Mouse (Mus musculus): ENCODE measurements at regions not wholly inside any gene's neighbourhood (a gene's known extent, or its start where the extent isn't known, plus 50 kb on each side); places are given as distances from the start of the nearest gene placed in this dataset.
"Not testable (repeated sequence)": the region's sequence is repeated elsewhere in the genome, so short reads cannot be mapped to it uniquely, and the experiment has no call there.

DNA sequence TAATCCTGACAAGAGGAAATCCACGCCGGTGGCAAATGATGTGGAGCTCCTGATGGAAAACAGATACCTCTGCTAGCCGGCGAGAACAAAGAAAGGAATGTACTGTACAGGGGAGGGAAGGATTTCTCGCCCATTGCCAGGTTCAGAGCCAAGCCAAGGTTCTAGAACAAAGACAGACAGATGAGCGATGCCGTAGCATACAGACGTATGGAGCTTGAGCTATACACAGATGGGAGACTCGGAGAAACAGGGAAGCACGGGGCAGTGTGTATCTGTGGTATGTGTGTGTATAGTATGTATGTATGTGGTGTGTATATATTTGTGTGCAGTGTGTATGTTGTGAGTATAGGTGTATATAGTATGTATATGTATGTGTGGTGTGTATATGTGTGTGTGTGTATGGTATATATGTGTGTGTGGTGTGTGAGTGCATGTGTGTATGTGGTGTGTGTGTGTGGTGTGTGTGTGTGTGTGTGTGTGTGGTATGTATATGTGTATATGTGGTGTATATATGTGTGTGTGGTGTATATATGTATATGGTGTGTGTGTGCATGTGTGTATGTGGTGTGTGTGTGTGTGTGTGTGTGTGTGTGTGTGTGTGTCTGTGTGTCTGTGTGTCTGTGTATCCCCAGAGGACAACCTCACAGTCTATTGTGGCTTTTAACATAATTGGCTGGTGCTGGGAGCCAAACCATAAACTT is 140.6 kb downstream of the Cand1 start:
- in situ Hi-C loops (cut with MboI, MseI): no loop called here

DNA sequence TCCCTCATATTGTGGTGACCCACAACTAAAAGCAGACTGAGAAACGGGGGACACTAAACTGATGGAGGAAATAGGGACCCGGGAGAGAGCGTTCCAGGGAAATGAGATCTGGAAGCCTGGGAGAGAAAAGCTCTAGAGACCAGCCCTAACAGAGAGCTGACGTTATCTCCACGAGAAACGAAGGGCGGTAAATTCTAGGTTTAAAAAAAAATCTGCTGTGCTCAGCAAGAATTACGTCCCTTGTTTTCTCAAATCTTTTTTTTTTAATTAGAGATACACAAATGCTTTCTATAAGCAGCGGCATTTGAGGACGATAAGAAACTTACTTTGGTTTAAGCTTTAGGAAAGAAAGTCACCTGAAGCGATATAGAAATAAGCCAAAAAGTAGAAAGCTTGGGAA is 145.7 kb downstream of the Cand1 start:
- in situ Hi-C loops (cut with MboI, MseI): no loop called here

DNA sequence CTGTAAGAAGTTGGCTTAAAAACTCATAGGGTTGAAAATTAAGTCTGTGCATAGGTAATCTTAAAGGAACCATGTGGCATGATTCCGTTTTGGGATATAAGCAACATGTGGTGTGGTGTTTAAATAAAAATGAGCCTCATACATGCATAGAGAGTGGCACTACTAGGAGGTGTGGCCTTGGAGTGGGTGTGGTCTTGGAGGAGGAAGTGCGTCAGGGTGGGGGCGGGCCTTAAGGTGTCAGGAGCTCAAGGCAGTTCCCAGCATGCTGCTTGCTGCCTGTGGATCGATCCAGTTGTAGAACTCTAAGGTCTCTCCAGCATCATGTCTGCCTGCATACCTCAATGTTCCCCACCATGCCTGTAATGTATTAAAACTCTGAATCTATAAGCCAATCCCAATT is 152.0 kb downstream of the Cand1 start:
- in situ Hi-C loops (cut with MboI, MseI): no loop called here

DNA sequence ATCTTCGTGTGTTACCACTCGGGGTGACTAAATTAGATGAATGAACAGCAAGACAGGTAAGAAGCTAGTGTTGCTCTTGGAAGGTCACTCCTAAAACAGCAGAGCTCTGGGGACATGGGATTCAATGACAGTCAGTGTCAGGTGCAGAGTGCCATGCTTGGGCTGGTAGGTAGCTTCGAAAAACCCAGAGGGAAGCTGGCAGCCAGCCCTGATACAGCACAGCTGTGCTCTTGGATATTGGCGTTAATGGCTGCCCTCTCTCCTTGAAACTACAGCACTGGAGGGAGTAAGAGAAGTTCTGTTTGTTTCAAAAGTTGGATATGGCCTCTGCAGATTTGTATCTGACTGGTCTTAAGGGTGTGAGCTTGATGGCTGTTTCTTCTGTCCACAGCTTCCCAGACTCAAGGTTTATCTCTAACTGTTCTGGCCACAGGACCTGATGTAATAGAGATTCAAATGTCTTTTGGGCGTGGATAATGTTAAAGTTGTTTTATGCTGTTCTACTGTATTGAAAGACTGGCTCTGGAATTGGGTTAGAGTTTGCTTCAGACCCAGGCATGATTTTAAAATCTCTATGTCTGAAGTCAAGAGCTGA is 152.7 kb downstream of the Cand1 start:
- in situ Hi-C loops (cut with MboI, MseI): no loop called here

DNA sequence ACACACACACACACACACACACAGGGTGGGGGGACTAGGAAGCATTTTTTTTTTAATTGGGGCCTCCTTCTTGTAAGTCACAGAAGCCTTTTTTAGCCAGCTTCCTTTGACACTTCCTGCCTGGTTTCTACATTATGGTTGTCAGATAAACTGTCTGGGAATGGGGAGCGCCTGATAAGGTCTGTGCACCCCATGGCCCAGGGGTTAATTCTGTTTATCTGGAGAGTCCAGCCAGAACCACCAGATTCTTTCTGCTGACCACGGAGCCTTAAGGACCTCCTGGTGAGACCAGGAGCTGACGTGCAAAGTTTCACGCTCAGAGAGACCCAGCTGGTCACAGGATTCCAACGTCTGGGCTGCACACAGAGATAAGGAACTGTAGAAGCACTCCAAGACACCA is 153.4 kb downstream of the Cand1 start:
- in situ Hi-C loops (cut with MboI, MseI): no loop called here

DNA sequence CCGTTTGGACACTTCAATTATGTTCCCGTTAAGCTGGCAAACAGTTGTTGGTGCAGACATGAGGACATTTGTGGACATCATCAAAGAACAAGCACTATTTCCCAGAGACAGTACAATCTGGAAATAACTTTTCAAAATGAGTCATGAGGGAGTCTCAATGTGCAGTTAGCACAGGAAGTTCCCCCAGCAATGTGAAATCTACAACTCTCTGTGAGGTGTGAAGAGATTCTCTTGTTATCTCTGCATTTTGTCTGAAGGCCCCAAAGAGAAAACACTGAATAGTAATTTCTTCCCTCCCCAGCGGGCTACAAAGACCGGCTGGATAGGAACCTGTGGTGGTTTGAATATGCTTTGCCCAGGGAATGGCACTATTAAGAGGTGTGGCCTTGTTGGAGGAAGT is 156.4 kb downstream of the Cand1 start:
- in situ Hi-C loops (cut with MboI, MseI): no loop called here

DNA sequence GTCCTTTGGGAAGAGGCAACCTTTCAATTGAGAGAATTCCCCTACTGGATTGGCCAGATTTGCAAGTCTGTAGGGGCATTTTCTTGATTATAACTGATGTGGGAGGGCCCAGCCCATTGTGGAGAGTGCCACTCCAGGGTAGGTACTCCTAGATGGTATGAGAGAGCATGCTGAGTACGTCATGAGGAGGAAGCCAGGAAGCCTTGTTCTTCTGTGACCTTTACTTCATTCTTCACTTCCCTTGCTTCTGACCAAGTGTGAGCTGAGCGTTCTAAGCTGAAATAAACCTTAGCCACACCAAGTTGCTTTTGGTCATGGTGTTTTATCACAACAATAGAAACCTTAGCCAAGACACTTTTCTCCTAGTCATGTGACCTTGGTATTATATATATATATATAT is 157.0 kb downstream of the Cand1 start:
- in situ Hi-C loops (cut with MboI, MseI): no loop called here

DNA sequence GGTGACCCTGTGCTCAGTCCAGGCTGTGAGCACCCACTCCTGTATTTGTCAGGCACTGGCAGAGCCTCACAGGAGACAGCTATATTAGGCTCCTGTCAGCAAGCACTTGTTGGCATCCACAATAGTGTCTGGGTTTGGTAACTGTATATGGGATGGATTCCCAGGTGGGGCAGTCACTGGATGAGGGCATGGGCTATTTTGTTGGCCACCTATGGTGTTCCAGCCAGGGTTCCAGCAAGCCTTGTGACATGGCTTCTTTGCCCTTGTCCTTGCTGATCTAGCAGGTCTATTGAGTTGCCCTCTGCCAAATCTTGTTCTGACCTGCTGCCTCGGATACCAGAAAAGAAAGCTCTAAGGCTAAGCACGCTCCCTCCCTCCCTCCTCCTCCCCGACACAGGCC is 158.1 kb downstream of the Cand1 start:
- in situ Hi-C loops (cut with MboI, MseI): not testable (repeated sequence)

DNA sequence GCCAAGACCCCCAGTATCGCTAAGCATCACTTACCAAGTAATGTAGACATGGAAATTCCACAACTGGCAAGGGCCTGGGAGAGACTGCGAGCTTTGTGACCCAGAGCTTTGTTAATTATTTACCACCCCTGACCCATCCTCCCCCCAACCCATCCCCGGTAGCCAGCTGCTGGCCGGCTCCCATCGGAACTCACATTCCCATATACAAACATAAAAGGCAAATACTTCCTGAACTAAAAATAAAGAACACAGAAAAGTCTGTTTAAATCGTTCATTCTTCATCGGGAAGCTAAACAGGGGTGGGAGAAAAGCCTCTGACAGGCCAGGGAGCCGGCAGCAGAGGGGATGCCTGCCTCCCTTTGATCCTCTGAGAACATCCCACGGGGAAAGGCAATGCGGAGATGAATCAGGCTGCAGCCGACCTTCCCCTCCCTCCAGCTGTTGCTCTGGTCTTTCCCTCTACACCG is 163.7 kb downstream of the Cand1 start:
- in situ Hi-C loops (cut with MboI, MseI): no loop called here

DNA sequence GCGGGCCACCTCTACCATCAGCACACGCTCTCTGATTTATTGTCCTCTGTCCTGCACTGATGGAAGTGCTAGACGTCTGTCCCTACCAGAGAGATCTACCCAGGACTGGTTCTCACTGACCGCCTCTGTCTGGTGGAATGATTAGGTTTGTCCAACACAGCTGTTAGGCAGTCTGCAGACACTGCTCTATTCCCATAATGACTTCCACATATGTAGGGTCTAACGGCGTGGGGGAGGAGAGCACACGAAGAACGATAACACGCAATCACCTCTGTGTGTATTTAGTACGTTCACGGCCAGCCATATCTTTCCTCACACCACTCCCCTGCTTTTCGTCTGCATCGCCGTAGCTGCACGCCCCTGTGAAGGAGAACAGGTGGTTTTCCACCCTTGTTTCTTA is 165.0 kb downstream of the Cand1 start:
- in situ Hi-C loops (cut with MboI, MseI): no loop called here

DNA sequence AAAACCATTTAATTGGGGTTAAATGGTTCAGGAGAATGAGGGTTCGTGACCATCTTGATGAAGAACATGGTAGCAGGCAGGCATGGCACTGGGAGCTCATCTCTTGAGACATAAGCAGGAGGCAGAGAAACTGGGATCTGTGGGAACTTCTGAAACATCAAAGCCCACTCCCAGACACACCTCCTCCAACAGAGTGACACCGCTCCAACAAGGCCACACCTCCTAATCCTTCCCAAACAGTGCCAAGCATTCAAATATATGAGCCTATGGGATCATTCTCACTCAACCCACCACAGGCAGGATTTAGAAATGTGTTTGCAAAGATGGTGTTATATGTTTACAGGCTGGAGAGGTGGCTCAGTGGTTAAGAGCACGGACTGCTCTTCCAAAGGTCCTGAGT is 165.9 kb downstream of the Cand1 start:
- in situ Hi-C loops (cut with MboI, MseI): no loop called here

DNA sequence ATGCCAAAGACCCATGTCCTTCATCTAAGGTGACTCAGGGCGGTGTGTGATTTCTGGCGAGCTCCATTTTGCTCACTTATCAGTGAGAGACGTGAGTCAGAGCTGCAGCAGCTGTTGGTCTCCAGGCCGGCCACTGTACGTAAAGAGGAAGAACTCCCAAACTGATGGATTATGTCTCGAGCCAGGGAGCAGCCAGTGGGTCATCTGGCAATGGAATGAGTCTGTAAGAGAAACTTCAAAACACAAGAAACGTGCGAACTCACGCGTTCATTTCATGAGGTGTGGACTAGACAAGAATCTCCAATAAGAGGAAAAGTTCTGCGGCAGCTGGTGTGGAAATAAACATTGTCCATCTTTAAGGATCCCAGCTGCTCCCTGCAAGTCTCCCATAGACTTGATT is 170.4 kb downstream of the Cand1 start:
- in situ Hi-C loops (cut with MboI, MseI): no loop called here

DNA sequence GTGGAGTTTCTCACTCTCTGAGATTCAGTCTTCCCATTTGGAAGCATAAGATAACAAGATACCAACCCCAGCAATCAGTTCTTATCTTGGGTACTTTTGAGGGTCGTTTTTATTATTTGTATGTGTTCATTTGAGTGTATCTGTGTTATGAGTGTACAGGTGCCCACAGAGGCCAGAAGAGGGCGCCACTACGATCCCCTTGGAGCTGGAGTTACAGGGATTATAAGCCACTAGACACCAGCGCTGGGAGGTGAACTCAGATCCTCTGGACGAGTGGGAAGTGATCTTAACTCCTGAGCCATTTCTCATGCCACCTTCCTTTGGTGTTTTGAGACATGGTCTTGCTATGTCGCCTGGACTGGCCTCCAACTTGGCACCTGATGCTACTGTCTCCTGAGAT is 172.0 kb downstream of the Cand1 start:
- in situ Hi-C loops (cut with MboI, MseI): no loop called here

DNA sequence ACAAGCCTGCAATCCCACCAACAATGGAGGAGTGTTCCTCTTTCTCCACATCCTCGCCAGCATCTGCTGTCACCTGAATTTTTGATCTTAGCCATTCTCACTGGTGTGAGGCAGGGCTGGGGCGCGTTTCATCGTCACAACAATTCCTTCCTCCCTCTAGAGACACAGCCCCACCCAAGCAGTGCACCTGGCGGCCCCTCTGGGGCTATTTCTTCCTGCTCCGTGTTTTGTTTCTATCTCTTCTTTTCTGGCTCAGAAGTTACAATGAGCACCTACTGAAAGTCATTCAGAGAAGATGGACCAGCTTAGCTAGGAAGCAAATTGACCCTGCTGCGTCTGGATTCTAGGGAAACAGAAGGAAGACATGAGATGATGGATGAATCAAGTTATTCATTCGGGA is 172.5 kb downstream of the Cand1 start:
- in situ Hi-C loops (cut with MboI, MseI): no loop called here

DNA sequence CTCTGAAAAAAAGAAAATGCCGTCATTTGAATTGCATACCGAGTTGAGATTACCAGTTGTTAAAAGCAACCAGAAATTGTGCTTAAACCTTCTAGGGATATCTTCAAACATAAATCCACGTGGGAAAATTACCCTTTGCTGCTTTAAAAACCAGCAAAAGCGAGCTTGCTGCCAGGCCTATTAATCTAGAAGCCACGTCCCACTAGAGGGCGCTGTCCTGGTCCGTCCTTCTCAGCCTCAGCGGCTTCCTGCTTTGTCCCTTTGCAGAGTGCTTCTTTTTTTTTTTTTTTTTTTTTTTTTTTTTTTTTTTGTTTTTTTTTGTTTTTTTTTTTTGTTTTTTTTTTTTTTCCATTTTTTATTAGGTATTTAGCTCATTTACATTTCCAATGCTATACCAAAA is 173.9 kb downstream of the Cand1 start:
- in situ Hi-C loops (cut with MboI, MseI): no loop called here

DNA sequence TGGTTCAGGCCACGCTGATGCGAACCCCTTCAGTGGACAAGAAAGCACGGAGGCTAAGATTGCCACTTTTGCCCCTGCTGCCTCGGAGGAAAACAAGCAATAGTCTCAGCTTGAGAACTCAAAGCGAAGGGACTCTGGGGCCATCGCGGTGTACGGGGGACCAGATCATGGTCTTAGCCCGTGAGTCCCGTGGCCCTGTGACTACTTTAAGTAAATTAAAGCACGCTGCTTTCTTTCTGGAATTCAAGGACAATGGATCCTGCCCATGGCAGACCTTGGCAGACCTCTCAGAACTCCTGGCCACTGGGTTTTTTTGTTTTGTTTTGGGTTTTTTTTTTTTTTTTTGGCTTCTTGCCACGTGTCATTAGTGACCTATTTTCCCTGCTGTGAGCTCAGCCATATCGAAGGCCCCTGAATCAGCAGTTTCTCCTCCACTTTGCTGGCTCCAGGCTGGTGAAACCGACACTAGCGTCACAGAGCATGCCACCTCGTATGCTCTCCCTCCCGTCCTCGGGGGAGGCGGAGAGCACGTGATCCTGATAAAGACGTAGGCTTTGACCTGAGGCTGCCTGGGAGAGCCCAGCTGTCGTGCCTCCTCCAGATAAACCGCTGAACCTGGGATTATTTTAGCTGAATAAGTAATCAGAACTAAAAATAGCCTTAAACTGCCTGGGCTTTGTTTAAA is 174.6 kb downstream of the Cand1 start:
- in situ Hi-C loops (cut with MboI, MseI): no loop called here

DNA sequence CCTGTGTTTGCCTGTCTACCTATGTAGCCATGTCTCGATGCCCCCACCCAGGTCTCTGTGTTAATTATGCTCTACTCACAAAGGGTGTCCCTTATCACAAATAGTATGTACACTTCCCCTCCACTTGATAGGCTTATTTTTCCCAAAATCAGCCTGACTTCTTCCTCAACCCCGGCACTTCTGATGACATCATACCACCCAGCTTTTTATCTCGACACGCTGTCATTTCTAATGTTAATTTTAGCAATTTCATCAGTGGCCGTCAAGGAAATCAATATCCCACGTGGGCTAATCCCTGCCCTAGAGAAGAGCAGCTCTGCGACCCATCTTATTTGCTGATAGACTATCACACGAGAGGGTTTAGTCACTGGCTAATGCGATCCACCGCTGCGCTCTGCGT is 175.6 kb downstream of the Cand1 start:
- in situ Hi-C loops (cut with MboI, MseI): no loop called here

DNA sequence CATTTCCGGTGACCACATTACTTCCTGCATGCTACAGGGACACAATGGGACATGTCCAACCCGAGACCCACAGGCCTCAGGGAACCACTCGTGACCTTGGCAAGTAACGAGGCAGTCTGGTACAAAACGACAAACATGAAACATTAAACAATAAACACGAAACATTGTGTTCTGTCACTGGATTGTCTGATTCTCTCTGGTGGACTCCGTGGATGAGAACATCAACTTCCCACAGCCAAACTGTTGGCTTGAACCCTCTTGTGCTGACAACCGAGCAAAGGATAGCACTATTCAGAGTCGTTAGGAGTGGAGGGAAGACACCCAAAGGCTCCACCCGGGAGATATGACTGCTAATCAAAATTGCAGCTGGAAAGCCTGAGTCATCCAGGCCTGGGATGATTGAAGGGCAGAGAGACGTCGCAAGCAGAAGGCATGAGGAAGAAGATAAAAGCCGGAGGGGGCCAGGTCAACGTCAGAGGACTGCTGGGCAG is 176.6 kb downstream of the Cand1 start:
- in situ Hi-C loops (cut with MboI, MseI): no loop called here

DNA sequence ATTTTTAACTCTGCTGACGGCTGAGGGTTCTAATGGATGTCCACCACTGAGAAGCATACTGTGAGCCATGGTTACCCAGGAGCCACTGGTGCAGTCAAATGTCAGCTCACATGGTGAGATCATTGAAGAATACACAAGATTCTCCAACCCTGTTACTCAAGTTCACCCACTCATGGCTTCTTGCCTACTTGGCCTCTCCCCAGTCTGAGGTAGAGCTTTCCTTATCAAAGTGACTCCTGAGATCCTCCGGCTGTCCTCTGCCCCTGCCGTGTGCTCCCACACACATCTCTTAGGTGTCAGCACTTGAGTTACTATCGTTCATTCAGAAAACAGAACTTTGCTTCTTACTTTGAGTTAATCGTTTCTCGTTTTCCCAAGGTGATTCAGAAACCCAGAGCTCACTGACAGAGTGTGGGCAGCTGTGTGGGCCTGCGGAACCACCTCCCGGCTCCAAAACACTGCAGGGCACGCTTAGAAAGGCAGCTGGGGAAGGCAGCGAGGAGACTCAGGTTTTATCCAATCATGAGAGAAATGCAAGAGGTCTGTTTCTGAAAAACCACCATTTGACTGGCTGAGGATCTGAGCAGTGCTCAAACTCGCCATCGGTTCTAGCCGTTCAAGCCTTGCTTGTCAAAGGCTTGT is 177.8 kb downstream of the Cand1 start:
- in situ Hi-C loops (cut with MboI, MseI): no loop called here

DNA sequence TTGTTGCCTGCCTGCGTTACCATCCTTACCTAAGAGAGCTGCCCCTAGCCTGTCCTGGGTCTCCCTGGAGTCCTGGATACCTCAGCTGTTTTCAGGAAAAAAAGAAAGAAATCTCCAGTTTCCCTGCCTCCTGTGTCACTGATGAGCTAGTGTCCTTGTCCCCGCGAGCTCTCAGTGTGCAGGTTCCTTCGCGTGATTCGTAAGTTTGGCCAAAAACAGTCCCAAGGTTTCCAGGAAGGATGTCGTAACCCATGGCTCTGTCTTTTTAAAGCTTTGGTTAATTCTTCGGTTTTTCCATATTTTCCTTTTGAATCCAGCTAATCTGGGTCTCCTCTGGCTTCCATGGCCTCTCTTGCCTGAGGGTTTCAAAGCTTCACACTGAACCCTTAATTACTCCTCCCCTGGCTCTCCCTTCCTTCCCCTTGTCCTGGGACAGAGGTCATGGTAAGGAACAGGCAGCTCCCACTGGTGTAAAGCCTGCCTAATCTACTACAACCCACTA is 178.5 kb downstream of the Cand1 start:
- in situ Hi-C loops (cut with MboI, MseI): no loop called here

DNA sequence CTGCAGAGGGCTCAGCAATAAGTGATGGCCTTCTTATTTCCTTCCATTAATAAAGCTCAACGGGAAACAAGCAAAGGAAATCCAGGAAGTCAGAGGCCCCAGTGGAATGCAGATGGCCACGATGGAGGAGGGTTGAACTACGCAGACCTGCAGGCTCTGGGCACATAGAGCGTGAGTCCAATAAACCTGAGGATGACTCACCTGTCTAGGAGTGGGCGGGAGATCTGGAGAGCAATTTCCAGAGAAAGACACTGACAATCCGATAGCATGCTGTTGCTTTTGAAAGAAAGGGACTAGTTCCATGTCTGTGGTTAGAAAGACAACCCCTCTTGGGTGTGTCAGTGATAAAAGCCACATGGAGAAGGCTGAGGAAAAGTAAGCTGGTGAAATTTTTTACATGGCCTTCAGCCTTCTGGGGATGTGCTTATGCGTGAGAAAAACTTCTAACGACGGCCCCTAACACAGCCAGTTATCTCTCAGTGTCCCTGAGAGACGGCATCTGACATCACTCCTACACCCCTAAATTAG is 181.3 kb downstream of the Cand1 start:
- in situ Hi-C loops (cut with MboI, MseI): no loop called here

DNA sequence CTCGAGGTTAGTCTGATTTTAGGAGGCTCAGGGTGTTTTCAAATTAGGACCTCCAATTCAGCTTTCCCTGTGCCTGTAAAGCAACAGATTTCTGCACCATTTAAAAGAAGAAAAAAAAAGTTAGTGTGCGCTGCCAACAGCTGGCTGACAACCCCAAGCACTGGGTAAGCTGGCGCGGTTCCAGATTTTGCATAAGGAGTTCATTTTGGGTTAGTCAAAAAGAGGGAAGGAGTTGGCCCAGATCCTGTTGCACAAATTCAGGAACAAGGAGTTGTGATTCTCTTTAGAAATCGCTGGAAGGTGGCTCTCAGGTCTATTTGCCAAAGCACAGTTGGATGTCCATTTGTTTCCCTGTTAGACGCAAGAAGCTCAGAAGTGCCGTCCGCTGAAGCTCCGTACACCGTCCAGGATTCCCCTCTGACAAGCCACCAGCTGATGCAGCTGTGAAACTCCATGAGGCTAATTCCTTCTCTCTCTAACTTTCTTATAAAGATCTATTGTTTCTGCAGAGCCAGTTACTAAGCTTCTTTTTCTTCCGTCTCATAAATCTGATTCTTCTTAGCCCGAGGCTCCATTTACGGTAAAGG is 184.6 kb downstream of the Cand1 start:
- in situ Hi-C loops (cut with MboI, MseI): no loop called here
